Mouse (Mus musculus) intestine, embryonic 14.5 days (tissue): ENCODE results near the gene Ttll13. TPM values are rescaled to one million over a fixed set of nuclear protein-coding genes. Genes with fewer than 3 reads are reported as not detected.

ENCODE experiments used
- ATAC-seq: fragments of 200-750 bp; cut with Nextera tagmentation; replicated peaks from 2 replicates; pipeline ENCODE4 v1.8.0; 2017; ENCODE audit warnings: low read depth, moderate number of reproducible peaks, moderate TSS enrichment, moderate library complexity; ENCODE audit not compliant: low FRiP score, low TSS enrichment
- DNase-seq: peaks from one replicate; pipeline ENCODE4 v3.0.0-alpha.2; 2018; ENCODE audit warnings: low spot score
- H3K27ac ChIP-seq: fragments of 300-500 bp; sonication (generic); 2 replicates; pipeline ENCODE4 v1.5.1; 2014; ENCODE audit warnings: low read depth, mild to moderate bottlenecking, control low read depth
- H3K27me3 ChIP-seq: fragments of 300-500 bp; sonication (generic); replicated peaks from 2 replicates; pipeline ENCODE4 v1.6.1; 2014; ENCODE audit warnings: low read length, control low read depth; ENCODE audit not compliant: control insufficient read depth, insufficient read depth
- H3K36me3 ChIP-seq: fragments of 300-500 bp; sonication (generic); 2 replicates; pipeline ENCODE4 v1.6.1; 2014; ENCODE audit warnings: low read length, control low read depth; ENCODE audit not compliant: control insufficient read depth, insufficient read depth
- H3K4me1 ChIP-seq: fragments of 300-500 bp; sonication (generic); replicated peaks from 2 replicates; pipeline ENCODE4 v1.6.1; 2014; ENCODE audit warnings: low read length, control low read depth, mixed read lengths; ENCODE audit not compliant: control insufficient read depth, insufficient read depth
- H3K4me2 ChIP-seq: fragments of 300-500 bp; sonication (generic); 2 replicates; pipeline ENCODE4 v1.6.1; 2014; ENCODE audit warnings: low read length
- H3K4me3 ChIP-seq: fragments of 300-500 bp; sonication (generic); 2 replicates; pipeline ENCODE4 v1.5.1; 2014; ENCODE audit warnings: low read depth, low read length, control low read depth, mixed read lengths
- H3K9ac ChIP-seq: fragments of 300-500 bp; sonication (generic); 2 replicates; pipeline ENCODE4 v1.6.1; 2014; ENCODE audit warnings: mild to moderate bottlenecking, low read length
- H3K9me3 ChIP-seq: fragments of 300-500 bp; sonication (generic); 2 replicates; pipeline ENCODE4 v1.6.1; 2016; ENCODE audit warnings: low read length, control low read depth; ENCODE audit not compliant: control insufficient read depth
- WGBS: fragments of 180-500 bp; shearing (Covaris S2); extraction: QIAGEN DNeasy Blood & Tissue Kit; methylation state at CpG from one replicate; pipeline ENCODE4 v1.1.7; 2014; 5-methylcytosine and 5-hydroxymethylcytosine counted together
- polyA plus RNA-seq: library from polyadenylated mRNA; unstranded; fragments of >200 nt; fragmentation: Nextera tagmentation; extraction: Ambion mirVana; gene quantifications from 2 replicates; pipeline ENCODE4 v1.2.1, GENCODE M21; 2014

Ttll13 gene
- polyA plus RNA-seq, 1 experiment from 2014 or later, result 0.66 TPM

DNA sequence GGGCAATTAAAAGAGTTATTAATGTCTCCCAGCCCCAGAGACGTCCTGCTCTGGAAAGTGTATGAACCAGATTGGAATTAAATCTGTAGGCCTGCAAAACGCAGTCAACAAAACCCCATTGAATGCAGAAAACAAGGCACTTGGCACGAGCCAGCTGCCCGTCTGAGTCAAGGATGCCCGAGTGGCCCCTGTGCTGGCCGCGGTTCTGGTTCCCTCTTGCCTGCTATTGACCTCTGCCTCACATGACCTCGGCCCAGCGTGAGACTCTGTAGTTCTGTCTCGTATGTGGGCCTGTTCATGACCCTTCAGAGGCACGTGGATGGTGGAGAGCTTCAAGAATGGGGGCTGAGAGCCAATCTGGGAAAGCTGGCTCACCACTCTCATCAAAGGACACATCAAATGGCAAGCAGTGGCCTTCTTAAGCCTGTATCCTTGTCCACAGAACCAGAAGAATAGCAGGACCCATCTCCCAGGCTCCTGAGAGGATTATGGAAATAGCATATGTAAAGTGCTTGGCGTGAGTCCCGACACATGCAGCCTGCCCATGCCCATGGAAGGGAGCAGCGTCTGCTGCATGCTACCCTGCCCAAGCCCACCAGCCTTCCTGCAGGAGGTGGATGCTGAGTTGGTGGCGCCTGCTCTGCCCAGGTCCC lies 44.2 kb upstream of the Ttll13 start:
- WGBS, result 86% methylated on average over 15 of the region's 15 CpGs

DNA sequence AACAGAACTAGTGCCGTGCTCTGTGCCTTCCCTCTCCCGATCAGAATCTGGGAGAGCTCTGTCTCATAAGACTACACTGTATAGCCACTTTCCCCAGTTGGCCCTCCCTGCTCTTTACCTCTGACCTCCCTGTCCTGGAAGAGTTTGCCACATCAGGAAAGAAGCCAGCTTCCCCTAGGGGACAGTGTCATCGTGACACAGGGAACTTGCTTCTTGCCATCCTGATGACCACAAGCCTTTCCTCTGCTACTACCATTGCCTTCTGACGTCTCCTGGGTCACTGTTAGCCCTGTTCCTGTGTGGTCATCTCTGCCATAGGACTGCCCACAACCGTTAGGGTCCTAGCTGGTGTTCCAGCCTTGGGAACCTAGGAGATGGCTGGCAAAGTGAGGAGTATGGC lies 43.2 kb upstream of the Ttll13 start:
- no peak for DNase-seq
- ATAC-seq, result no peak
- Histone ChIP-seq H3K4me2 (no peak overlapping the region), H3K27me3 (no peaks in the 10 kb centered on the region), H3K9ac (no peak overlapping the region), H3K4me1 (peaks cover 35% of the 10 kb centered on the region), H3K36me3 (peaks cover 7% of the 10 kb centered on the region; the same call in 1 of the 2 replicates), H3K27ac (no peak overlapping the region), H3K9me3 (no peaks in the 10 kb centered on the region), H3K4me3 (no peak overlapping the region)
- WGBS, result 89% methylated on average over 5 of the region's 5 CpGs

More for the DNA sequence above, 44.2 kb upstream of the Ttll13 start:
- Histone ChIP-seq H3K4me3 (no peak overlapping the region), H3K9ac (no peak overlapping the region), H3K4me2 (no peak overlapping the region), H3K27ac (peak overlapping the region; percentile 5; the same call in 1 of the 2 replicates), H3K27me3 (no peaks in the 10 kb centered on the region), H3K9me3 (no peaks in the 10 kb centered on the region), H3K4me1 (peaks cover 34% of the 10 kb centered on the region), H3K36me3 (peaks cover 7% of the 10 kb centered on the region; the same call in 1 of the 2 replicates)
- ATAC-seq, result no peak
- DNase-seq, result no peak

DNA sequence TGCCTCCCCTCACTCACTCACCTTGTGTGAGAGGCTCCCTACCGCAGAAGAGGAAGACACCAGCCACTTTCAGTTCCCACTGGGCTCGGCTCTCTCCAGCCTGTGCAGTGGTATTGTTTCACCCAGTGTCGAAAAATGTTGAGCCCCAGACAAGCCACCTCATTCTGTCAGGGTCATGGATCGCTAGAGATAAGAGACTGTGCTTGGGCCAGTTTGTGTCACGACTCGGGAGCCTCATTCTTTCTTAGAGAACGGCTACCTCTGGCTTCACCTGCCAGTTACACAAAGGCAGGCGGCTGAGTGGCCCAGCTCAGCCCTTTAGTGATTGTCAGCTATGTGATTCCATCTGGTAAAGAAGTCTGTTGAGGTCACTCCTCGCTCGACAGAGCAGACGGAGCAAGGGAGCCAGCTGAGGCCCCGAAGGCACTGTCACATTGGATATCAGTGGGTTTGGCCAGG lies 42.5 kb upstream of the Ttll13 start:
- ATAC-seq (no peak), DNase-seq (no peak)
- H3K9ac ChIP-seq, result no peak overlapping the region
- no peaks in the 10 kb centered on the region for H3K9me3 ChIP-seq
- 68% methylated on average over 12 of the region's 12 CpGs for WGBS
- peaks cover 42% of the 10 kb centered on the region for H3K4me1 ChIP-seq
- H3K4me3 ChIP-seq, result no peak overlapping the region
- H3K27me3 ChIP-seq, result no peaks in the 10 kb centered on the region
- H3K4me2 ChIP-seq, result no peak overlapping the region
- peaks cover 7% of the 10 kb centered on the region; the same call in 1 of the 2 replicates for H3K36me3 ChIP-seq
- no peak overlapping the region for H3K27ac ChIP-seq

DNA sequence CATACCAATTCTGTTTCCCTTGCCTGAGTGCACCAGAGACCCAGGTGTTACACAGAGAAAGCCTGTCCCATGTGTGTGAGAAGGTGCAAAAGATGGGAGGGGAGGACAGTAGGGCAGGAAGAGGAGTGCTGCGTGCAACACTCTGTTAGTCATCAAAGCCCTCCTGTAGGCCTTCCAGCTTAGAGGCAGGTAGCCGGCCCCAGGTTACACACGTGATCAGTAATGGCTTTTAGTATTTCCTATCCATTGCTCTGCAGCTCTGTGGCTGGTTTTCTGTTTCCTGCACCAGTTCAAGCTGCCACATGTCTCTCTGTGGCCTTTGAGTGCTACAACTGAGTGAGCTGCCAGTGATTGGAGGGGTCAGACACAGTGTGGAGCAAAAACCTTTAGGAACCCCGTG lies 41.8 kb upstream of the Ttll13 start:
- DNase-seq (no peak), ATAC-seq (no peak)
- Histone ChIP-seq H3K4me2 (no peak overlapping the region), H3K36me3 (peaks cover 7% of the 10 kb centered on the region; the same call in 1 of the 2 replicates), H3K27ac (no peak overlapping the region), H3K4me3 (no peak overlapping the region), H3K9me3 (no peaks in the 10 kb centered on the region), H3K9ac (no peak overlapping the region), H3K27me3 (no peaks in the 10 kb centered on the region), H3K4me1 (peaks cover 39% of the 10 kb centered on the region)
- 82% methylated on average over 4 of the region's 4 CpGs for WGBS

DNA sequence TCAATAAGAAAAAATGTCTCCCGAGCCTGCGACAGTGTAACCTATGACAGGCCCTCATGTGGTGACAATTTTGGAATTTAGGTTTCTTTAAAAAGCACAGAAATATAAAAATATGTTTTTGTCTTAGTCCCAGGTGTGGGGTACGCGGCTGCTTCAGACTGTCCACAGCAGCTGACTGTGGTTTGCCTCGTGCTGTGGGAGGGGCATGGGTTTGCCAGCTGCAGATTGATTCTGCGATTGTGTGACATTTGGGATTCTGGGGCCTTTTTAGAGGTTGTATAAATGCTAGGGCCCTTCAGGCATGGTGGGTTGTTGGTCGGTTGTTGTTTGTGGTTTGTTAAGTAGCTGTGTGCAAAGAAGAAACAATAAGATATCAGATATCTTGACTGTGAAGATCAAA lies 41.2 kb upstream of the Ttll13 start:
- ATAC-seq (no peak), DNase-seq (no peak)
- Histone ChIP-seq H3K9ac (no peak overlapping the region), H3K4me2 (no peak overlapping the region), H3K4me3 (no peak overlapping the region), H3K4me1 (peaks cover 33% of the 10 kb centered on the region), H3K9me3 (no peaks in the 10 kb centered on the region), H3K36me3 (peaks cover 7% of the 10 kb centered on the region; the same call in 1 of the 2 replicates), H3K27me3 (no peaks in the 10 kb centered on the region), H3K27ac (no peak overlapping the region)
- WGBS, result 83% methylated on average over 7 of the region's 7 CpGs

DNA sequence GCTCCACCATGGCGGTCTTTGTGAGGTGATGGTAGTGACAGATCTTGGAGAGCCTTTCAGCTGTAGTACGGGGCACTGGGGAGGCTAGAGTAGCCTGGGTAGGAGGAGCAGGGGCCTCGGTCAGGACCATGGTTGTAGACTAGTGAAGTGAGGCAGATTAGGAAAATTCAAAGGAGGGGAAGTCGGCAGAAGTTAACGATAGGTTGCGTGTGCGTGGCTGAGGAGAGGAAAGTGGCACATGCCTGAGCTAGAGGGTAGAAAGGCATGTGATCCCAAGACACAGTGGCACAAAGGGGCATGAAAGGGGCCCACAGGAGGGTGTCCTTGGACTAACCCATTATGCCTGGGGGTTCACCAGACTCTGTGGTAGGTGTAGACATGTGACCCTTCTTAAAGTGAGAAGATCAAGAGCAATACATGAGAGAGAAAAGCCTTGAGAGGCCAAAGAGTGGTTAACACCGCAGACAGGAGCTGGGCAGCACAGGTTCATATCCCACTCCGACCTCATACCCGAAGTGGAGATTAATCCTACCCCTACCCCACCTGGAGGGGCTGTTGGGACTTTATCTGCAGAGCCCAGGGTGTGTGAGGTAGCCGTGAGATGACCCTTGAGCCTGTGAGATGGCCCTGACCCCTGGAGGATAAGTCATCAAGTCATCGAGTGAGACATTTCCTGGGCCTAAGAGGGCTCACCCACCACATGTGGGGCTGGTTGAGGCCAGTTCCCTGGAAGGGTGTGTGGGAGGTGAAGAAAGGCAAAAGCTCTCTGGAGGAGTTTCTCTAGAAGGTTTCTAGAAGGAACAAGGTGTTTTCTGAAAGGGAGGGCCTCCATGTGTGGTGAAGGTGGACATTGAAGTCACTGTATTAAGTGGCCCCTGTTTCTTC lies 40.2 kb upstream of the Ttll13 start:
- no peak overlapping the region for H3K4me3 ChIP-seq
- ATAC-seq, result no peak

DNA sequence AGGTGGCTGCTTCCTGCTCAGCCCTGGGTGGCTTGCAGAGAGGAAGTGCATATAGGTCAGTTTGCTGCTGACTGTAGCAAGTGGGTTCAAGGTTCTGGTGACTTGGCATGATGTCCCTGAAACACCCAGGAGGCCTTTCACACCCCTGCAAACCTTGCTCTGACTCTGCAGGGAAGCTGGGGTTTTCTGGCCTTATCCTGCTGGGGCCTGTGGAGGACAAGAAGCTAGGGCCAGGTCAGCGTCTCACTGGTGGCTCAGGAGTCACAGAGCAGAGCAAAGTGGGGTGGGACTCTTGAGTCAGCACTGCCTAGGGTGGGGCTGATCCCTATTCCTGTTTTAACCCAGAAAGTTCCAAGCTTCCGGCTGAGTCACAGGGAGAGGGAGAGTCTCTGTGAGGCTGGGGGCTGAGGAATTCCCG lies 38.9 kb upstream of the Ttll13 start:
- Histone ChIP-seq H3K9me3 (no peaks in the 10 kb centered on the region), H3K9ac (no peak overlapping the region), H3K27ac (peak overlapping the region; percentile 17; the same call in 1 of the 2 replicates), H3K27me3 (no peaks in the 10 kb centered on the region), H3K4me2 (no peak overlapping the region), H3K4me1 (peaks cover 23% of the 10 kb centered on the region), H3K4me3 (no peak overlapping the region), H3K36me3 (peaks cover 4% of the 10 kb centered on the region; the same call in 1 of the 2 replicates)
- DNase-seq (no peak), ATAC-seq (peak; percentile 59)
- WGBS, result 63% methylated on average over 3 of the region's 3 CpGs

More for the DNA sequence above, 40.2 kb upstream of the Ttll13 start:
- Histone ChIP-seq H3K4me2 (no peak overlapping the region), H3K36me3 (peaks cover 7% of the 10 kb centered on the region; the same call in 1 of the 2 replicates), H3K9ac (no peak overlapping the region), H3K27me3 (no peaks in the 10 kb centered on the region), H3K27ac (no peak overlapping the region), H3K4me1 (peaks cover 26% of the 10 kb centered on the region), H3K9me3 (no peaks in the 10 kb centered on the region)
- 79% methylated on average over 12 of the region's 12 CpGs for WGBS
- no peak for DNase-seq

DNA sequence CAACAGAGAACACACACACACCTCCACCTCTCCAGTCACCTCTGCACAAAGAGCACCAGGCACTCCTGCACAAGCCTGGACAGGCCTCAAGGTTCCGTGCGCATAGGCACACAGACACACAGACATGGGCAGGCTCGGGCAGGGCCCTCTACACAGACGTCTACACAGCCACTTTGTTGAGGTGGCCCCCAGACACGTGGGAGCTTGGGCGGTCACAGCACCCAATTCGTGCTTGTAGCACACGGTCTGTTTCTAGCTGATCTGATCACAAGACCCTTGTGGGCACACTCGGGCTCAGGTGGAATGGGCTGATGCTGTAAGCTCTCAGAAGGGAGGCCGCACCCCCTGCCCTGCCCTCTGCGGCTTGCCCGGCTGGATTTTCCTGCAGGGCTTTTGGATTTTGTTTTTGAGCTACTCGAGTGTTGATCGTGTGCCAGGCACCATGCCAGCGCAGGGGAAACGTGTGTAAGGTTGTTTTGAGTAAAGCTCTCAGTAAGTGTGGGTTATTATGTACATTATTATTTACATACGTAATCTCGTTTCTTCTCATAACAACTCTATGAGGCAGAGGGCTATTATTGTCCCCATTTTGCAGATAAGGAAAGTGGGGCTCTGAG lies 38.0 kb upstream of the Ttll13 start:
- no peak overlapping the region for H3K4me2 ChIP-seq
- H3K9ac ChIP-seq, result no peak overlapping the region
- DNase-seq (no peak), ATAC-seq (no peak)
- no peak overlapping the region for H3K4me3 ChIP-seq
- H3K4me1 ChIP-seq, result peaks cover 21% of the 10 kb centered on the region
- 78% methylated on average over 18 of the region's 18 CpGs for WGBS
- H3K36me3 ChIP-seq, result peaks cover 10% of the 10 kb centered on the region
- H3K27ac ChIP-seq, result peak overlapping the region; percentile 17; the same call in 1 of the 2 replicates
- no peaks in the 10 kb centered on the region for H3K9me3 ChIP-seq
- H3K27me3 ChIP-seq, result no peaks in the 10 kb centered on the region
